Mouse (Mus musculus): ENCODE results near the gene Cntrob.
"Not testable (repeated sequence)": the region's sequence is repeated elsewhere in the genome, so short reads cannot be mapped to it uniquely, and the experiment has no call there.

Gene Cntrob

DNA sequence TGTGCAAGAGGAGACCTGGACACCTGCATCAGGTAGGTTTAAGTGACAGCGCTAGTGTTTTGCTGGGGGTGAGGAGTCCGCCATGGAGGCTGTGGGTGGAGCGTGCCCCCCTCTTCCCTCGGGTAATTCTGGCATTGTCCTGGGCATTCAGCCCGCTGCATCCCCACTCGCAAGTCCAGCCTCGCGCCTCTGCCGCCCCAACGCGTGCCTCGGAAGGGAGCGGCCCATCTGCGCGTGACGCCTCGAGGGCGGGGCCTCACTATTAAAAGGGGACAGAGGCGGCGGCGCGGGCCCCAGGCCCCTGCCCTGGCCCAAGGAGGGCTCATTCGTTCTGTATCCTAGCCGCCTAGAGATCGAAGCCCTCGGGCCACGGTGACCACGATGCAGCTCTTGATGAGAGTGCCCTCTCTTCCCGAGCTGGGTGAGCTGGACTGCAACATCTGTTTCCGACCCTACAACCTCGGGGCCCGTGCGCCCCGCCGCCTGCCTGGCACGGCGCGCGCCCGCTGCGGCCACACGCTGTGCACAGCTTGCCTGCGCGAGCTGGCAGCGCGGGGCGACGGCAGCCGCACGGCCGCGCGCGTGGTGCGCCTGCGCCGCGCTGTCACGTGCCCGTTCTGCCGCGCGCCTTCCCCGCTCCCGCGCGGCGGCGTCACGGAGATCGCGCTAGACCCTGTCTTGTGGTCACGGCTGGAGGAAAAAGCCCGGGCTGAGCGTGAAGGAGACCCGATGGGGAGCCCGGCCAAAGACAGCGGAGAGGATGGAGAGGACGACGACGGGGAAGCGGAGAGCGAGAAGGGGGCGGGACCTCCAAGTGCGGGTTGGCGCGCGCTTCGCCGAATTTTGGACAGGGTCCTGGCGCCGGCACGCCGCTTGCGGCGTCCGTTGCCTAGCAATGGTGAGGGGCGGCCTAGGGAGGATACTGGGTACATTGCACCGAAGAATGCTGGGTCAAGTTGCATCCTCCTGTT lies 16.9 kb upstream of the Cntrob start, which contains the start of gene Rnf227:
Gene Rnf227 (plus strand): TSS at position 301 of the 971 bp plus-strand sequence.
- peak; percentile 43 for DNase-seq

GRCm38 (mm10) chr11:69334796-69335195 lies 11.2 kb upstream of the Cntrob start:
- no peak for DNase-seq

GRCm38 (mm10) chr11:69333922-69334321 lies 10.3 kb upstream of the Cntrob start:
- DNase-seq: no peak

- DNase-seq: no peak
Measured at GRCm38 (mm10) chr11:69332713-69333253, 9.2 kb upstream of the Cntrob start.

GRCm38 (mm10) chr11:69331929-69332405 lies 8.4 kb upstream of the Cntrob start:
- DNase-seq: peak; percentile 57

- no peak for DNase-seq
Measured at GRCm38 (mm10) chr11:69331152-69331551, 7.6 kb upstream of the Cntrob start.

DNA sequence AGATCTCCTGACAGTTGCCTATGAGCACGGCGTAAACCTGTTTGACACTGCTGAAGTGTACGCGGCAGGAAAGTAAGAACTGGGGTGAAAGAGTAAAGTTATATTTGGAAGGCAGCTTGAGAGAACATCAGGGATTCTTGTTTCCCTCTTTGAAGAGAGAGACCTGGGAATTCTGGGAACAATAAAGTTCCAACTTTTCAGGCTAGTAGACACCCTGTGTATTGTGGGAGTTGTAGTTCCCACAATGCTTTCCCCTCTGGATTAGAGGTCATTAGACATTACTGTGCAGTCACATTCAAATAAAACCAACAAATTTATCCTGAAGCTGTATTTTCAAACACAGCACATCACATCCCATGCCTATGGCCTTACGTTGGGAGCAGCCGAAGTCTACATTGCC lies 4.9 kb upstream of the Cntrob start:
- DNase-seq: no peak

DNA sequence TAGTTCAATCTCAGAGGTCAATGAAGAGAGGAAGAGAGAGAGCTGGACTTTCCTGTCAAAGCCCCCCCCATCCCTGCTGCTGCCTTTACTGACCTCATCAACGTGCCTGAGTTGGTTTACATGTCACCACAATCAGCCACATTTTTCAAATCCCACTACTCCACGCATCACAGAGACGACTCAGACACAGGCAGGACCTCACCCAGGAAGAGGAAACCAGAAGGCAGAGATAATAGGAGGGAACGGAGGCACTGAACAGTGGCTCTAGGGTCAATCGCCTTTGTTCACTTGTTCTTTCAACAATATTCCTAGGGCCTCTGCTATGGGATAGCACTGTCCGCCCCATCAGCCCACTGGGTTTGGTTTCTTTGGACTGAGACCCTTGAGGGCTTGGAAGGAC lies 4.1 kb upstream of the Cntrob start:
- DNase-seq: no peak

DNA sequence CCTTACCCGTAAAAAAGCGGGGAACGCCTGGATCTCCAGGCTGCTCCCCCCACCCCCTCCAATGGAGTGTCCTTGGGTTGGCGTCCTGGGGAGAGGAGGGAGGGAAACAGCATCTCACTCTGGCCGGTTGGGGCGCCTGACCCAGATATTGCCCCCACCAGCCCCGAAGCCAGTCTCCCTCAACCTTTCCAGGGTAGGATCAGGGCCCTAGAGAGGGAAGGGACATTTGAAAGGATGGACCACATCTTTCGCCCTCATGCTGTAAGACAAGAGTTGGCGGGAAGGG lies 3.5 kb upstream of the Cntrob start:
- DNase-seq: no peak

GRCm38 (mm10) chr11:69326408-69327156 lies 3.0 kb upstream of the Cntrob start:
- DNase-seq: no peak

- DNase-seq: peak; percentile 86
Measured at GRCm38 (mm10) chr11:69325628-69326407, 2.2 kb upstream of the Cntrob start, which contains the start of gene Kcnab3. Gene Kcnab3, plus strand, starts transcription at chr11:69326258.

DNA sequence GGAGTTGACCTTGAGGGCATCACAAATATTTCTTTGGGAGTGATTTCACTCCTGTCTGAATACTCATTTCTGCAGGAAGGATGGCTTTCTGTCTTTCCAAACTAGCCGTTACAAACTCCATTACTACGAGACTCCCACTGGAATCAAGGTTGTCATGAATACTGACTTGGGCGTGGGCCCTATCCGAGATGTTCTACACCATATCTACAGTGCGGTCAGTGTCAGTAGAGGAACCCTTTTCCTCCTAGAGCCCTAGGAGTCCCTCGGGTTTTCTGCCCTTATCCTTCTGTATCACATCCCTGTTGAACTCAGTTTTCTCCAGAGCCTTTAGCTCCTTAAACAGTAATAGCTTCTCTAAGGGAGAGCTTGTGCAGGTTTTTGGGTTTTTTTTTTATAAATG lies 1.2 kb upstream of the Cntrob start:
- DNase-seq: no peak

GRCm38 (mm10) chr11:69322693-69323471 lies 693 bp downstream of the Cntrob start:
- DNase-seq: no peak

GRCm38 (mm10) chr11:69322010-69322409 lies 1.6 kb downstream of the Cntrob start:
- no peak for DNase-seq

GRCm38 (mm10) chr11:69321580-69321979 lies 2.0 kb downstream of the Cntrob start:
- no peak for DNase-seq

DNA sequence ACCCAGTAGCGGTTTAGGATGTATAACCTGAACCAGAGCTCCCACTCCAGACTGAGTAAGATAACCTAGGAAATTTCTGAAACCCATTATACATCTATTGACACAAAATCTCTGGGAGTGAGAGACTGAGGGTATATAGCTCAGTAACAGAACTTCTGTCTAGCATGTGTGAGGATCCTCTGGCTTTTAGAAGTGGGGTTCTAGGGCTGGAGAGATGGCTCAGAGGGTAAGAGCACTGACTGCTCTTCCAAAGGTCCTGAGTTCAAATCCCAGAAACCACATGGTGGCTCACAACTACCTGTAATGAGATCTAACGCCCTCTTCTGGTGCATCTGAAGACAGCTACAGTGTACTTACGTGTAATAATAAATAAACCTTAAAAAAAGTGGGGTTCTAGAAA lies 5.6 kb downstream of the Cntrob start:
- DNase-seq: not testable (repeated sequence)

DNA sequence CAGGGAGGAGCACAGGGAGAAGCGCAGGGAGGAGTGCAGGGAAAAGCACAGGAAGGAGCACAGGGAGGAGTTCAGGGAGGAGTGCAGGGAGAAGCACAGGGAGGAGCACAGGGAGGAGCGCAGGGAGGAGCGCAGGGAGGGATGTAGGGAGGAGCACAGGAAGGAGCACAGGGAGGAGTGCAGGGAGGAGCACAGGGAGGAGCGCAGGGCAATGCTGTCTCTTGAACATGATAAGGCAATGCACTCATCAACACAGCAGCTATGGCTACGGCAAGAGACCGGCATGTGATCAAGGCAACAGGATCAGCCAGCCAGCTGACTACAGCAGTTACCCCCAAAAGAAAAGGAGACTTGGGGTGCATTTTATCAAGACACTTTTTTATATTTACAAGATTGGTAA lies 7.2 kb downstream of the Cntrob start:
- DNase-seq: no peak

DNA sequence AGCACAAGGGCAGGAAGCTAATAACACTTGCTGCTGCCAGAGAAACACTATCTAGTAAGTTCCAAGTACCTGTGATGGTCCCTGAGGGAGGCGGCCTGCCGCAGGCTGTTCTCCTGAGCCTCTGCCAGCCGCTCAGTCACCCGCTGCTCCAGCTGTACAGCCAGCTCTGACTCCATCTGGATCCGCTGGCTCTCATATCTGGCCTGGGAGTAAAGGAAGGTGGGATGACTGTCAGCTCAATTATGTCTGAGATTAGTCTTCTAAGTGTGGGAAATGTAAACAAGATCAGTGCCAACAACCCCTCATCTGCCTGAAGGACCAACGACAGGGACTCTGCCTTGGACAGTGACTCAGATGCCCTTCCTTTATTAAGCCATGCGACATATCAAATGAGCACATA lies 12.3 kb downstream of the Cntrob start:
- no peak for DNase-seq

DNA sequence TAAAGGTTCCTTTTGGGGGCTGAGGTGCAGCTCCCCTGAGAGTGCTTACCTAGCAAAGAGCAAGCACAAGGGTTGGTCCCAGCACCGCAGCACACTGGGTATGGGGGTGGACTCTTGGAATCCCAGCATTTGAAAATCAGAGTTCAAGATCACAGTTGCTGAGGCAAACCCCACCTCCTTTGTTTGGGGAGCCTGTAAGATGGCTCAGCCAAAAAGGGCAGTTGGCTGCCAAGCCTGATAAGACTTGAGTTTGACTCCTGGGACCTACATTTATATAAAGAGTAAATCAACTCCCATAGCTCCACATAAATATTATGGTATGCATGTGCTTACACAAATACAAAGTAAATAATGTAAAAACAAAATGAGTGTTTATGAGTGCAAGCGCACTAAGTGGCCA lies 17.5 kb downstream of the Cntrob start:
- DNase-seq: no peak

GRCm38 (mm10) chr11:69305291-69305690 lies 18.3 kb downstream of the Cntrob start:
- no peak for DNase-seq

DNA sequence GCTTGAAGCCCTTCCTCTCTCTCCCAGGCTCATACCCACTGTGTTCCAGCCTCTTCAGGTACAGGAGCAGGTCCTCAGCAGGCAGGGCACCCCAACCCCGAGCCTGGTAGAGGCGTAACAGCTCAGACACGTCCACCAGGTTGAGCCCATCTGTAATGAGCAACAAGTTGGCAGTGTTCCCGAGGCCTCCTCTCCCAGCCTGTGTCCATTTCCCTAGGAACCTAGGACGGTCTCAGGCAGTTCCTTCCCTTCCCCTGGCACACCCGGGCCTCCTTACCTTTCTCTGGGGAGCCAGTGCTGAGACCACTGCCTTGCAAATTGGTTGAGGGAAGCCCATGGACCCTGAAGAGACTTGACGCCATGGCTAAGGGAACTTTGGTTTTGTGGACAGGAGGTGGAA lies 20.8 kb downstream of the Cntrob start:
- DNase-seq: no peak

GRCm38 (mm10) chr11:69298231-69298630 lies 25.3 kb downstream of the Cntrob start:
- DNase-seq: no peak

Measured in kidney, adult 11 months (tissue).